Mouse (Mus musculus) layer of hippocampus, postnatal 10 days (tissue): Measurements from ENCODE around the gene Olfr323. TPM values are rescaled to one million over a fixed set of nuclear protein-coding genes. Genes with fewer than 3 reads are reported as not detected.

Source experiments
- DNase-seq, 2 experiments: peaks; one replicate each; pipeline ENCODE4 v3.0.0; 2021; ENCODE audit warnings: low spot score in 2 of 2
- total RNA-seq, 2 experiments: library from RNA; stranded (reverse); gene quantifications; 2 replicates each; pipeline ENCODE4 v1.2.3; 2021

Gene Olfr323
- total RNA-seq, 2 experiments from 2014 or later = not detected

DNA sequence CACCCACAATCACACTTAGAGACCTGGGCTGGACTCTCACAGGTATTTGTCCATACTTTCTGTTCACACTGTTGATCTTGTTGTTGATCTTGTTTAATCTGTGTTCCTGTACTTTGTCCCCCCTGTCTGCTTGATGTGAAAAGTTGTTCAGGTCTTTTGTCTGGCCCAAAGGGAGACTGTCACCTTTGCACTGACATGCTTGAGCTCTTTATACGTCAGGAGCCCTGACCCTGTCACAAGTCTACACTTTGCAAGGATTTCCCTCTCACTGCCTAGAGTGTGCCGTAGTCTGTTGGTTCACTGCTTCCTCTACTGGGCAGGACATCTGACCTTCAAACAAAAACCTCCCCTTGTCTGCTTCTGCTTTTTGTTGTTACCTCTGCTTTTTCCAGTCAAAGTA lies 25.6 kb downstream of the Olfr323 start:
- no peak for DNase-seq

DNA sequence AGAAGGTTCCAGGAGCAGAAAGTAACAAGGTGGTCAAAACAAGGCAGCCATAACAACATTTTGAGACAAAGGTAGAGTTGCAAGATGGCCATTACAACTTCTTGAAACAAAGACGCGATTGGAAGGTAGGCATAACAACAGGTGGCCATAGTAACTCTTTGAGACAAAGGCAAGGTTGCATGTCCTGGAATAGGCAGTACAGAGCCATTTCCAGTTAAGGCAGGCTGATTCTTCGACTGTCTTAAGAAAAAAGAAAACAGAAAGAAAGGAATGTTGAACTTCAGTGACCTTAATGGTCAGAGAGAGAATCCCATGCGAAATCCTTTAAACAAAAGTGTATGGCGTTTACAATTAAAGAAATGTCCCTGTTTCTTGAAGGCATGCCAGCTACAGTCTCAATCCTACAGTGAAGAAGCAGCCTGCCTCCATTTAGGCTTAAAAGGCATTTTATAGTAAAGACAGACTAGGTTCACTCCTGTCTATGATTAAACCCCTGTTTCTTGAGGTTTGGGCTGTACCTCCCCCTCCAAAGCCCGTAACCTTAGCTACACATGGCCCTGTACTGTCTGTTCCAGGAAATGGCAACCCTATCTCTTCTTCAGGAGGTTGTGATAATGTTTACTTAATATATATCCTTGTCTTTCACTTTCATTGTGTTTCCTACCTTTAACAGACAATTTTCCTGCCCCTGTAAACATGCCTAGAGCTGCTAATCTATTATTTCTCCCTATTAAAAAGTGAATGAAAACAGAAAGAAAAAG lies 27.3 kb downstream of the Olfr323 start:
- no peak for DNase-seq

DNA sequence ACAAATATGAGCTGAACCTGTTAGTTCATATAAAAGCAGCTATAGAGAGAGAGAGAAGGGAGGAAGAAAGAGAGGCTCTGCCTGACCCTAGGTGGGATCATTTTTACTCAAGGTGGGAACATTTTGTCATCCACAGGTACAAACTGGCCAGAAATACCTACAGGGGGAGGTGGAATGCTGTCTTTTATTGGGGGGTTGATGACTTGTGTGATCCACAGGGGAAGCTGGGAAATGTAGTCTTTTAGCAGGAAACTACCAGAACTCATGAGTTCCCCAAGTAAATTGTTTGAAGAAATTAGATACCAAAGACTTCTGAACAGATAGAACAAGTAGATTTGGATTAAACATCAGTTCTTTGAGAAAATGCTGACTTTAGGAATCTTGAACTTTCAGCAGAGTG lies 28.2 kb downstream of the Olfr323 start:
- DNase-seq = no peak

DNA sequence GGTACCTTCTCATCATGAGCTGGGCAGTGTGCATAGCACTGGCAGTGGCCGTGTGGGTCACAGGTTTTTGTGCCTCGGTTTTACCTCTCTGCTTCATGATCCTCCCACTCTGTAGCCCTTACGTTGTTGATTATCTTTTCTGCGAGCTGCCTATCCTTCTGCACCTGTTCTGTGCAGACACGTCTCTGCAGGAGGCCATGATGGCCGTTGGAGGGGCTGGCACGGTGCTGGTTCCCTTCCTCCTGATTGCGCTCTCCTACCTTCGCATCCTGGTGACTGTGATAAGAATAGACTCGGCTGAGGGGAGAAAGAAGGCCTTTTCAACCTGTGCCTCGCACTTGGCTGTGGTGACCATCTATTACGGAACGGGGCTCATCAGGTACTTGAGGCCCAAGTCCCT lies 32.5 kb downstream of the Olfr323 start:
- no peak for DNase-seq

DNA sequence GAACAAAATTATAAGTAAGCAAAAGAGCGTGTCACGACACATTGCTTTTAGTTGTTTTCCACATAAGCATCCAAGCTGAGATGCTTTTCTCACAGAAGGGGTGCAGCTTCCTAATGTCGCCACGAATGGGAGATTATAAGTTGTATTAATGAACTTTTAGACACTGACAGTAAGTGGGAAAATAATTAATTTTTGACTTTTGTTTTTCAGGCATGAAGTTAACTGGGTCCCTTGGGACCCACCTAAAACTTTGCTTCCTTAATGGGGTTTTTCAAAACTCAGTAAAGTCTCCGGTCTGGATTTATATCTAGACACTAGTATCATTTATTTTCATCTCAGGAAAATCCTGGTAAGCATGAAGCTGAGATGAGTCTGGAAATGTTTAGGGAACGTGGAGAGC lies 35.5 kb downstream of the Olfr323 start, which contains the start of gene Olfr324:
TSS of gene Olfr324 (plus strand) at position 301 of the 400 bp plus-strand sequence.
- no peak for DNase-seq

DNA sequence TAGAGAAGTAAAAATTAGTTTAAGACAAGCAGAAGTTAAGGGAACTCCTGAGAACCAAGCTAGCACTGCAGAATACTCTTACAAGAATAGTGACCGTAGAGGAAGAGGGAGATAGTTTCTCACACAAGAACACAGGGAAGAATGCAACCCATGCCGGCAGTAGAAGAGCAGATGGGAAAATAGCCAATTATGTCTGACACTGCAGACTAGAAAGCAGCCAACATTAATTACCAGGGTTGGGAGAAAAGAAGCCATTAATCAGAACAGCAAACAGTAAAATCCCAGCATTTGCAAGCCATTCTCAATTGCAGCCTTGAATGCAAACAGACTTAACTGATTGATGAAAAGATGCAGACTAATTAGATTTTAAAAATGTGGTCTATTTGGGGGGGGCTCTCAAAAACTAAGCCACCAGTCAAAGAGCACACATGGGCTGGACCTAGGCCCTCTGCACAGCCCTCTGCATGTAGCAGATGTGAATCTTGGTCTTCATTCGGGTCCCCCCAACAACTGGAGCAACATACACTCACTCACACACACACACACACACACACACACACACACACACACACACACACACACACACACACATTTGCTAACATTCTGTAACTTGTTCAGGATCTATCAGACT lies 41.6 kb downstream of the Olfr323 start:
- no peak for DNase-seq

- peak; percentile 66 for DNase-seq
These were observed 42.4 kb downstream of the Olfr323 start for GRCm38 (mm10) chr11:58587898-58588348.

- peak; percentile 32 to 57 for DNase-seq
These were observed 51.7 kb downstream of the Olfr323 start for GRCm38 (mm10) chr11:58578636-58579035.

- no peak for DNase-seq
These were observed 52.9 kb downstream of the Olfr323 start, which contains the start of gene Olfr325 for GRCm38 (mm10) chr11:58577430-58577829. TSS of gene Olfr325 (plus strand) at chr11:58577730.

Other genes starting within 250 kb of the Olfr323 start
- not detected for gene 1810065E05Rik, start 209.4 kb downstream of the Olfr323 start, total RNA-seq
- not detected for gene Gm12253, start 197.9 kb downstream of the Olfr323 start, total RNA-seq
- gene Lypd9, start 177.6 kb downstream of the Olfr323 start, total RNA-seq = not detected
- gene Olfr30, start 168.2 kb downstream of the Olfr323 start, total RNA-seq = not detected
- gene Olfr332, start 137.9 kb downstream of the Olfr323 start, total RNA-seq = not detected
- not detected for gene Olfr331, start 127.9 kb downstream of the Olfr323 start, total RNA-seq
- gene Olfr330, start 95.7 kb downstream of the Olfr323 start, total RNA-seq = not detected
- gene Olfr329-ps, start 84.1 kb downstream of the Olfr323 start, total RNA-seq = not detected
- under 1 TPM; 0.11 to 0.23 TPM for gene Olfr328, start 74.9 kb downstream of the Olfr323 start, total RNA-seq
- not detected for gene Olfr224, start 59.9 kb downstream of the Olfr323 start, total RNA-seq
- gene Olfr325, start 52.8 kb downstream of the Olfr323 start, total RNA-seq = not detected
- gene Olfr324, start 35.4 kb downstream of the Olfr323 start, total RNA-seq = not detected
- gene 2210407C18Rik, start 14.4 kb downstream of the Olfr323 start, total RNA-seq = not detected
- under 1 TPM in 1 of 2 experiments, not detected in 1; 0.20 TPM for gene Trim58, start 10.0 kb upstream of the Olfr323 start, total RNA-seq
- gene Olfr322, start 28.3 kb upstream of the Olfr323 start, total RNA-seq = not detected
- gene Olfr320, start 50.6 kb upstream of the Olfr323 start, total RNA-seq = not detected
- not detected for gene Olfr319, start 68.7 kb upstream of the Olfr323 start, total RNA-seq
- gene Olfr318, start 93.5 kb upstream of the Olfr323 start, total RNA-seq = under 1 TPM in 1 of 2 experiments, not detected in 1; 0.16 TPM
- gene Olfr317, start 108.7 kb upstream of the Olfr323 start, total RNA-seq = under 1 TPM in 1 of 2 experiments, not detected in 1; 0.49 TPM
- gene Olfr316, start 122.2 kb upstream of the Olfr323 start, total RNA-seq = under 1 TPM; 0.25 to 0.32 TPM
- gene Olfr315, start 142.7 kb upstream of the Olfr323 start, total RNA-seq = not detected
- gene Olfr314, start 152.5 kb upstream of the Olfr323 start, total RNA-seq = not detected
- 1 to 10 TPM; 5.3 to 6.9 TPM for gene Fam183b, start 171.5 kb upstream of the Olfr323 start, total RNA-seq
- gene Olfr313, start 184.5 kb upstream of the Olfr323 start, total RNA-seq = not detected
- gene Olfr312, start 198.7 kb upstream of the Olfr323 start, total RNA-seq = not detected
- gene Olfr311, start 208.8 kb upstream of the Olfr323 start, total RNA-seq = not detected
- 10 to 100 TPM; 16.2 to 17.7 TPM for gene Gm12258, start 216.7 kb upstream of the Olfr323 start, total RNA-seq
- gene 2810021J22Rik, start 236.7 kb upstream of the Olfr323 start, total RNA-seq = 10 to 100 TPM in 1 of 2 experiments, 1 to 10 TPM in 1; 6.6 to 11.7 TPM